Mouse (Mus musculus) C2C12 (cell line): ENCODE results near the gene Dnlz. TPM values are rescaled to one million over a fixed set of nuclear protein-coding genes. Genes with fewer than 3 reads are reported as not detected.

ENCODE experiments used
- H3K27me3 ChIP-seq: one replicate; pipeline ENCODE4 v1.6.1; 2011; ENCODE audit not compliant: control insufficient read depth, insufficient read depth, insufficient read length
- H3K36me3 ChIP-seq: one replicate; pipeline ENCODE4 v1.6.1; 2011; ENCODE audit not compliant: control insufficient read depth, insufficient read depth
- H3K4me3 ChIP-seq: one replicate; pipeline ENCODE4 v1.5.1; 2011; ENCODE audit warnings: mild to moderate bottlenecking, control low read depth; ENCODE audit not compliant: poor library complexity, insufficient read depth, severe bottlenecking
- H3K79me2 ChIP-seq: one replicate; pipeline ENCODE4 v1.6.1; 2011; ENCODE audit not compliant: control insufficient read depth, insufficient read depth
- H3K79me3 ChIP-seq: one replicate; pipeline ENCODE4 v1.6.1; 2011; ENCODE audit warnings: low read depth, control low read depth
- H3ac ChIP-seq: one replicate; pipeline ENCODE3; 2011; ENCODE audit warnings: low read depth; ENCODE audit not compliant: control insufficient read depth, insufficient read length
- CEBPB ChIP-seq: IDR thresholded peaks from one replicate; pipeline ENCODE4 v1.6.1; 2011; ENCODE audit warnings: low read depth, mild to moderate bottlenecking, control low read depth, moderate library complexity
- CTCF ChIP-seq: IDR thresholded peaks from one replicate; pipeline ENCODE4 v1.5.1; 2011; ENCODE audit not compliant: control insufficient read depth, insufficient read depth, insufficient read length
- FOSL1 ChIP-seq: IDR thresholded peaks from one replicate; pipeline ENCODE4 v1.8.0; 2011; ENCODE audit warnings: mild to moderate bottlenecking, low read length; ENCODE audit not compliant: poor library complexity, insufficient read depth, severe bottlenecking
- MAX ChIP-seq: IDR thresholded peaks from one replicate; pipeline ENCODE4 v1.6.1; 2011; ENCODE audit warnings: mild to moderate bottlenecking, control low read depth
- MYOD1 ChIP-seq: IDR thresholded peaks from one replicate; pipeline ENCODE4 v1.6.1; 2011; ENCODE audit warnings: low read depth; ENCODE audit not compliant: control insufficient read depth, insufficient read length
- MYOG ChIP-seq: IDR thresholded peaks from one replicate; pipeline ENCODE4 v1.6.1; 2011; ENCODE audit not compliant: control insufficient read depth, insufficient read length; ENCODE audit errors: extremely low read depth
- USF1 ChIP-seq: IDR thresholded peaks from one replicate; pipeline ENCODE4 v1.6.1; 2011; ENCODE audit warnings: low read depth, mild to moderate bottlenecking, control low read depth, moderate library complexity
- polyA plus RNA-seq: library from polyadenylated mRNA; unstranded; fragments of >200 nt; fragmentation: generic; extraction: Trizol; gene quantifications from one replicate; pipeline ENCODE4 v1.2.1, GENCODE M21; 2012; ENCODE audit warnings: missing spikeins

Gene Dnlz
- polyA plus RNA-seq, 1 experiment = 35.6 TPM

GRCm38 (mm10) chr2:26320245-26321185 lies 31.4 kb downstream of the Dnlz start:
- no peak overlapping the region for H3ac ChIP-seq
- peaks cover 18% of the 10 kb centered on the region for H3K36me3 ChIP-seq
- no peaks in the 10 kb centered on the region for H3K27me3 ChIP-seq
- peaks cover 2% of the 10 kb centered on the region for H3K79me3 ChIP-seq
- H3K79me2 ChIP-seq = peaks cover 41% of the 10 kb centered on the region
- no peak overlapping the region for H3K4me3 ChIP-seq
- TF ChIP-seq MAX (no peak), MYOD1 (no peak), CTCF (no peak), MYOG (no peak), USF1 (no peak), FOSL1 (no peak), CEBPB (no peak)

GRCm38 (mm10) chr2:26319519-26320244 lies 32.2 kb downstream of the Dnlz start:
- no peak for TF ChIP-seq MYOD1
- no peak for TF ChIP-seq MYOG
- TF ChIP-seq CEBPB = no peak
- TF ChIP-seq CTCF = no peak
- TF ChIP-seq FOSL1 = no peak
- TF ChIP-seq USF1 = no peak
- no peak for TF ChIP-seq MAX
- H3K36me3 ChIP-seq = peaks cover 11% of the 10 kb centered on the region

GRCm38 (mm10) chr2:26319109-26319508 lies 32.8 kb downstream of the Dnlz start:
- H3K79me3 ChIP-seq = peaks cover 2% of the 10 kb centered on the region
- H3K27me3 ChIP-seq = no peaks in the 10 kb centered on the region
- no peak overlapping the region for H3ac ChIP-seq
- no peak overlapping the region for H3K4me3 ChIP-seq
- peaks cover 5% of the 10 kb centered on the region for H3K36me3 ChIP-seq
- TF ChIP-seq MYOG = no peak
- no peak for TF ChIP-seq MYOD1
- H3K79me2 ChIP-seq = peaks cover 41% of the 10 kb centered on the region

More at GRCm38 (mm10) chr2:26319519-26320244, 32.2 kb downstream of the Dnlz start:
- Histone ChIP-seq H3K79me3 (peaks cover 2% of the 10 kb centered on the region), H3K4me3 (no peak overlapping the region), H3K79me2 (peaks cover 41% of the 10 kb centered on the region), H3ac (no peak overlapping the region), H3K27me3 (no peaks in the 10 kb centered on the region)

- TF ChIP-seq MYOD1 (no peak), FOSL1 (no peak), MYOG (no peak), USF1 (no peak), MAX (no peak), CTCF (no peak), CEBPB (no peak)
- Histone ChIP-seq H3K4me3 (no peak overlapping the region), H3K79me2 (peaks cover 41% of the 10 kb centered on the region), H3K79me3 (peaks cover 2% of the 10 kb centered on the region), H3ac (no peak overlapping the region), H3K36me3 (no peaks in the 10 kb centered on the region), H3K27me3 (no peaks in the 10 kb centered on the region)
Measured at GRCm38 (mm10) chr2:26317991-26318672, 33.8 kb downstream of the Dnlz start.

- H3K4me3 ChIP-seq = no peak overlapping the region
- no peaks in the 10 kb centered on the region for H3K27me3 ChIP-seq
- H3K79me3 ChIP-seq = peaks cover 2% of the 10 kb centered on the region
- H3K36me3 ChIP-seq = no peaks in the 10 kb centered on the region
- H3K79me2 ChIP-seq = peaks cover 41% of the 10 kb centered on the region
- no peak overlapping the region for H3ac ChIP-seq
- no peak for TF ChIP-seq USF1
- TF ChIP-seq MAX = no peak
- no peak for TF ChIP-seq MYOD1
- TF ChIP-seq MYOG = no peak
- no peak for TF ChIP-seq CEBPB
- no peak for TF ChIP-seq FOSL1
- no peak for TF ChIP-seq CTCF
Measured at GRCm38 (mm10) chr2:26317371-26317770, 34.5 kb downstream of the Dnlz start.
